Mouse (Mus musculus) ES-E14 (cell line): Measurements from ENCODE around the gene Rbfox1. TPM values are rescaled to one million over a fixed set of nuclear protein-coding genes. Genes with fewer than 3 reads are reported as not detected.

ENCODE experiments used
- DNase-seq: peaks from one replicate; pipeline ENCODE4 v3.0.0-alpha.2; 2013; ENCODE audit warnings: low read depth, low spot score
- H3K27ac ChIP-seq: 2 replicates; pipeline ENCODE4 v1.5.1; 2012; ENCODE audit warnings: low read depth, mild to moderate bottlenecking, low read length, moderate library complexity, mixed read lengths; ENCODE audit not compliant: poor library complexity, insufficient read depth, severe bottlenecking
- H3K36me3 ChIP-seq: 2 replicates; pipeline ENCODE4 v1.6.1; 2012; ENCODE audit warnings: mild to moderate bottlenecking, low read length, moderate library complexity, mixed read lengths; ENCODE audit not compliant: control insufficient read depth, poor library complexity, insufficient read depth, severe bottlenecking
- H3K4me1 ChIP-seq, 2 experiments: fragments of 150-350 bp in 1 of 2; sonication (generic) in 1 of 2; 2 replicates each; pipeline ENCODE4 v1.6.1; 2012; ENCODE audit warnings: low read length in 2 of 2, mild to moderate bottlenecking in 1 of 2, mixed read lengths in 1 of 2; ENCODE audit not compliant: control insufficient read depth in 2 of 2, insufficient read depth in 2 of 2, poor library complexity in 1 of 2
- H3K4me3 ChIP-seq, 2 experiments: fragments of 150-350 bp in 1 of 2; sonication (generic) in 1 of 2; 2 replicates each; pipeline ENCODE4 v1.5.1; 2012; ENCODE audit warnings: low read length in 2 of 2, low read depth in 1 of 2, mild to moderate bottlenecking in 1 of 2, mixed read lengths in 1 of 2; ENCODE audit not compliant: insufficient read depth in 1 of 2, poor library complexity in 1 of 2, severe bottlenecking in 1 of 2
- H3K9ac ChIP-seq: 2 replicates; pipeline ENCODE4 v1.6.1; 2012; ENCODE audit warnings: low read depth, mild to moderate bottlenecking, low read length, mixed read lengths; ENCODE audit not compliant: poor library complexity, insufficient read depth, severe bottlenecking
- H3K9me3 ChIP-seq: fragments of 150-350 bp; sonication (generic); 2 replicates; pipeline ENCODE4 v1.6.1; 2012; ENCODE audit warnings: low read depth, mild to moderate bottlenecking, low read length; ENCODE audit not compliant: control insufficient read depth, insufficient read depth
- CHD2 ChIP-seq: IDR thresholded peaks from 2 replicates; pipeline ENCODE4 v1.6.1; 2014; ENCODE audit warnings: mild to moderate bottlenecking, low read depth, low read length, inconsistent platforms
- HCFC1 ChIP-seq: IDR thresholded peaks from 2 replicates; pipeline ENCODE4 v1.6.1; 2012; ENCODE audit warnings: low read length, inconsistent platforms, borderline replicate concordance; ENCODE audit not compliant: insufficient read depth
- MAFK ChIP-seq: IDR thresholded peaks from 2 replicates; pipeline ENCODE4 v1.6.1; 2014; ENCODE audit warnings: mild to moderate bottlenecking, low read depth, low read length, inconsistent platforms; ENCODE audit not compliant: insufficient read depth
- ZC3H11A ChIP-seq: IDR thresholded peaks from 2 replicates; pipeline ENCODE4 v1.6.1; 2012; ENCODE audit warnings: low read depth, mild to moderate bottlenecking, inconsistent platforms, low read length, borderline replicate concordance
- ZNF384 ChIP-seq: IDR thresholded peaks from 2 replicates; pipeline ENCODE4 v1.6.1; 2012; ENCODE audit warnings: low read depth, low read length, inconsistent platforms
- in situ Hi-C, 2 experiments: fragments of 600-800 bp; cut with MboI; formaldehyde crosslinking; loops; one replicate each; pipeline ENCODE4 v1.15.1; 2025; ENCODE audit warnings: low sequenced_read_pairs in 2 of 2, inconsistent platforms in 1 of 2; ENCODE audit not compliant: unreplicated experiment in 2 of 2
- total RNA-seq: library from RNA; depleted of rRNA; stranded (reverse); fragments of 300-350 nt; gene quantifications from 2 replicates; pipeline ENCODE4 v1.2.3, GENCODE M21; 2012

Rbfox1 gene
- total RNA-seq, 1 experiment: 0.18 TPM

GRCm38 (mm10) chr16:5895564-5895963 lies 10.4 kb downstream of the Rbfox1 start:
- DNase-seq: no peak
- in situ Hi-C loops: no loop called here
- Histone ChIP-seq H3K4me1 (no peaks in the 10 kb centered on the region), H3K27ac (no peak overlapping the region), H3K4me3 (no peak overlapping the region), H3K9ac (no peak overlapping the region), H3K36me3 (no peaks in the 10 kb centered on the region), H3K9me3 (no peaks in the 10 kb centered on the region)
- no peak for TF ChIP-seq CHD2
- TF ChIP-seq ZC3H11A: no peak
- no peak for TF ChIP-seq MAFK
- TF ChIP-seq HCFC1: no peak
- TF ChIP-seq ZNF384: no peak

- Histone ChIP-seq H3K4me3 (no peak overlapping the region), H3K4me1 (no peaks in the 10 kb centered on the region), H3K9ac (no peak overlapping the region), H3K27ac (no peak overlapping the region), H3K9me3 (no peaks in the 10 kb centered on the region), H3K36me3 (no peaks in the 10 kb centered on the region)
- in situ Hi-C loops: no loop called here
- no peak for DNase-seq
- TF ChIP-seq MAFK (no peak), ZC3H11A (no peak), CHD2 (no peak), HCFC1 (no peak), ZNF384 (no peak)
Observed at GRCm38 (mm10) chr16:5898330-5898729, 13.2 kb downstream of the Rbfox1 start.

GRCm38 (mm10) chr16:5910742-5911141 lies 25.6 kb downstream of the Rbfox1 start:
- Histone ChIP-seq H3K36me3 (no peaks in the 10 kb centered on the region), H3K4me3 (no peak overlapping the region), H3K27ac (no peak overlapping the region), H3K9me3 (no peaks in the 10 kb centered on the region), H3K4me1 (no peaks in the 10 kb centered on the region), H3K9ac (no peak overlapping the region)
- DNase-seq: no peak
- no peak for TF ChIP-seq CHD2
- TF ChIP-seq ZC3H11A: no peak
- TF ChIP-seq ZNF384: no peak
- TF ChIP-seq MAFK: no peak
- no peak for TF ChIP-seq HCFC1
- in situ Hi-C loops: no loop called here

- DNase-seq: no peak
- peak overlapping the region; percentile 19; the same call in 1 of the 2 replicates for H3K27ac ChIP-seq
- no peak for TF ChIP-seq HCFC1
- no peak for TF ChIP-seq CHD2
- no peak for TF ChIP-seq MAFK
- no peak for TF ChIP-seq ZNF384
- no peak for TF ChIP-seq ZC3H11A
- in situ Hi-C loops: no loop called here
- no peak overlapping the region for H3K4me3 ChIP-seq
- H3K9me3 ChIP-seq: no peaks in the 10 kb centered on the region
- H3K36me3 ChIP-seq: no peaks in the 10 kb centered on the region
- H3K9ac ChIP-seq: no peak overlapping the region
- no peaks in the 10 kb centered on the region for H3K4me1 ChIP-seq
Observed at GRCm38 (mm10) chr16:5911880-5912327, 26.7 kb downstream of the Rbfox1 start.

- no peaks in the 10 kb centered on the region for H3K36me3 ChIP-seq
- DNase-seq: no peak
- H3K4me1 ChIP-seq: no peaks in the 10 kb centered on the region
- in situ Hi-C loops: no loop called here
- no peak overlapping the region for H3K9ac ChIP-seq
- no peak overlapping the region for H3K27ac ChIP-seq
- no peak overlapping the region for H3K4me3 ChIP-seq
- no peaks in the 10 kb centered on the region for H3K9me3 ChIP-seq
- no peak for TF ChIP-seq ZNF384
- no peak for TF ChIP-seq CHD2
- TF ChIP-seq MAFK: no peak
- TF ChIP-seq HCFC1: no peak
- TF ChIP-seq ZC3H11A: no peak
Observed at GRCm38 (mm10) chr16:5917937-5918336, 32.8 kb downstream of the Rbfox1 start.
